Mouse (Mus musculus): ENCODE measurements around the gene Inafm2.

- TF ChIP-seq CTCF (conservative IDR thresholded peaks at IDR 0.05; ENCODE audit: insufficient read depth, insufficient read length, low read depth, low read length) = no peak
- no peak for TF ChIP-seq POLR2A (IDR thresholded peaks at IDR 0.05; ENCODE audit: low read depth, low read length)
Measured at GRCm38 (mm10) chr2:118781115-118781514, 35.6 kb downstream of the Inafm2 start.
